Mouse (Mus musculus): ENCODE results near the gene Map7d1.

- TF ChIP-seq POLR2A (IDR thresholded peaks at IDR 0.05; ENCODE audit: borderline replicate concordance, control insufficient read depth, low read depth, low read length) = no peak
- TF ChIP-seq CTCF (IDR thresholded peaks at IDR 0.05; ENCODE audit: control insufficient read depth, insufficient read depth, low read length) = no peak
Observed at GRCm38 (mm10) chr4:126295937-126296336, 39.8 kb upstream of the Map7d1 start.
